Mouse (Mus musculus): ENCODE data around the gene Dcakd.

GRCm38 (mm10) chr11:102998254-102998576 is 29.9 kb downstream of the Dcakd start:
- TF ChIP-seq POLR2A (IDR thresholded peaks at IDR 0.05; ENCODE audit: low read depth, low read length) (no peak), CTCF (IDR thresholded peaks at IDR 0.05; ENCODE audit: extremely low read depth, insufficient read depth, insufficient read length, insufficient replicate concordance) (no peak)
